Mouse (Mus musculus): ENCODE measurements around the gene Rbbp7. TPM values are rescaled to one million over a fixed set of nuclear protein-coding genes. Genes with fewer than 3 reads are reported as not detected.
A peak's percentile ranks its signal among the peaks of the same experiment; 100 is the strongest.

Gene Rbbp7
- polyA plus RNA-seq (2012; ENCODE audit: insufficient read depth, insufficient read length, low replicate concordance, missing spikeins): 220 TPM in 1 of 2 replicates, not detected in the other

- WGBS: 23% methylated on average over 78 of the region's 100 CpGs
Measured at GRCm38 (mm10) chrX:162760115-162760942, at the start of gene Rbbp7. Gene Rbbp7, plus strand, starts transcription at chrX:162760402.

DNA sequence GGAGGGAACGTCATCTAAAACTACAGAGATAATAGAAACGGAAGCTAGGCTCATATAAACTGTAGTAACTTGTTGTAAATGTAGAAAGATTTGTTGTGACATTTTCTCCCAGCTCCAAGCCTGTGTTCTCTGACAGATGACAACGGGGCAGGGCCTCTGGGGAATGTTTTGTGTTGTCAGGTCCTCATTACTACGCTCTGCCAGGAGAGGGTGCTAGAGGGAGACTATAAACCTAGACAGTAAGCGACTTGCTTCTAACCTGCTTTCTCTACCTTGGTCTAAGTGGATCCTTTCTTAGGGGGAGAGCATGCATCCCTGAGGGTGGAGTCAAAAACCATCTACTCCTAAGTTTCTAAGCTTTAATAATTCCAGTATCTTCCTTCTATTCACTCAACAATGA is 42.4 kb upstream of the Rbbp7 start:
- TF ChIP-seq POLR2A (IDR thresholded peaks at IDR 0.05; ENCODE audit: insufficient read depth, low read depth, low read length): no peak
- 24% methylated on average over 5 of the region's 5 CpGs for WGBS
- no peak overlapping the region for H3K4me3 ChIP-seq (ENCODE audit: insufficient read depth, low read depth, low read length)
- no peaks in the 10 kb centered on the region for H3K4me1 ChIP-seq (ENCODE audit: control insufficient read depth, insufficient read depth, low read length)
- H3K27ac ChIP-seq (ENCODE audit: insufficient read depth, low read depth, low read length): no peak overlapping the region

More at GRCm38 (mm10) chrX:162760115-162760942, at the start of gene Rbbp7:
- Histone ChIP-seq H3K4me1 (ENCODE audit: control insufficient read depth, insufficient read depth, low read length) (peaks cover 5% of the 10 kb centered on the region), H3K27ac (ENCODE audit: insufficient read depth, low read depth, low read length) (peak within 1 kb of the TSS; percentile 84), H3K4me3 (ENCODE audit: insufficient read depth, low read depth, low read length) (peak within 1 kb of the TSS; percentile 76)
- TF ChIP-seq POLR2A (IDR thresholded peaks at IDR 0.05; ENCODE audit: insufficient read depth, low read depth, low read length) (peak; percentile 45; the same call in 1 of the 2 replicates), CTCF (IDR thresholded peaks at IDR 0.05; ENCODE audit: insufficient read depth, low read depth, low read length) (no peak)

GRCm38 (mm10) chrX:162719615-162720014 is 40.6 kb upstream of the Rbbp7 start:
- Histone ChIP-seq H3K4me3 (ENCODE audit: insufficient read depth, low read depth, low read length) (no peak overlapping the region), H3K4me1 (ENCODE audit: control insufficient read depth, insufficient read depth, low read length) (no peaks in the 10 kb centered on the region)
- WGBS: 49% methylated on average over 2 of the region's 2 CpGs

DNA sequence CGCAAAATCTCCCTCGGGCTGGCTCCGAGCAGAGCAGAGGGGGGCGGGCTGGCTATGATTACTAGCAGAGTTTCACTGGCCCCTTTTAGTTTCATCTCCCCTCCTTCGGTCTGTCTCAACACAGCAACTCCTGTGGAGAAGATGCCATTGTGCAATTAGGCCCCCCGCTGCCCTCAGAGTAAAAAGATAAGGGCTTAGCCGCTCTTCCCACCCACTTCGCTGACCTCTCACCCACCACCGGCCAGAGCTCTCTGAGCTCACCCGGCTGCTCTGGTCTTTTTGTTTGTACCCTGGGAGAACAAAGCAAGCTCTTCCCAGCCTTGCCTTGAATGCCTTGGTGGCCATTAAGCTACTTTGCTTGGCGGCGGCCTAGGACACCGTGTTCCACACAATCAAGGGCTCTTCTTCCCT is 32.8 kb upstream of the Rbbp7 start:
- Histone ChIP-seq H3K27ac (ENCODE audit: insufficient read depth, low read depth, low read length) (no peak overlapping the region; the same call in 1 of the 2 replicates), H3K4me3 (ENCODE audit: insufficient read depth, low read depth, low read length) (no peak overlapping the region), H3K4me1 (ENCODE audit: control insufficient read depth, insufficient read depth, low read length) (peaks cover 6% of the 10 kb centered on the region; the same call in 1 of the 2 replicates)
- WGBS: 49% methylated on average over 13 of the region's 13 CpGs
- TF ChIP-seq CTCF (IDR thresholded peaks at IDR 0.05; ENCODE audit: insufficient read depth, low read depth, low read length) (no peak), POLR2A (IDR thresholded peaks at IDR 0.05; ENCODE audit: insufficient read depth, low read depth, low read length) (no peak)

More at GRCm38 (mm10) chrX:162719615-162720014, 40.6 kb upstream of the Rbbp7 start:
- no peak for TF ChIP-seq CTCF (IDR thresholded peaks at IDR 0.05; ENCODE audit: insufficient read depth, low read depth, low read length)
- TF ChIP-seq POLR2A (IDR thresholded peaks at IDR 0.05; ENCODE audit: insufficient read depth, low read depth, low read length): no peak
- no peak overlapping the region for H3K27ac ChIP-seq (ENCODE audit: insufficient read depth, low read depth, low read length)

DNA sequence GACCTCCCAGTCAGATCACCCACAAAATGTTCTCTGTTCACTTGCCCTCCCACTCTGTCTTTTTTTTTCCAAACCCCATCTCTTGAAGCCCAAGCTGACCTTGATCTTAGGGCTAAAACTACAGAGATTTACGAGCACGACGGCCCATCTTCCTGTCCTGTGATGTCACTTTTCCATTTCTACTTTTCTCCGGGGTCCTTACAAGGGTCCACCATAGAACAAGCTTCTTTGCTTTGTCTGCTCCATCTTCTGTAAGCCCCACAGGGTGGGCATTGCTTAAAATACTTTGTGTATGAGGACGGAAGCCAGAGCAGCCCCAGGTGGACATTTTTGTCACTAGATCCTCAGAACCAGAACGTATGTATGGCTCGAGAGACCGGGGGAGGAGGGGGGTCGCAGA is 32.4 kb upstream of the Rbbp7 start:
- Histone ChIP-seq H3K4me3 (ENCODE audit: insufficient read depth, low read depth, low read length) (no peak overlapping the region), H3K27ac (ENCODE audit: insufficient read depth, low read depth, low read length) (no peak overlapping the region), H3K4me1 (ENCODE audit: control insufficient read depth, insufficient read depth, low read length) (peaks cover 6% of the 10 kb centered on the region; the same call in 1 of the 2 replicates)
- WGBS: 60% methylated on average over 9 of the region's 9 CpGs
- TF ChIP-seq CTCF (IDR thresholded peaks at IDR 0.05; ENCODE audit: insufficient read depth, low read depth, low read length) (no peak), POLR2A (IDR thresholded peaks at IDR 0.05; ENCODE audit: insufficient read depth, low read depth, low read length) (no peak)

DNA sequence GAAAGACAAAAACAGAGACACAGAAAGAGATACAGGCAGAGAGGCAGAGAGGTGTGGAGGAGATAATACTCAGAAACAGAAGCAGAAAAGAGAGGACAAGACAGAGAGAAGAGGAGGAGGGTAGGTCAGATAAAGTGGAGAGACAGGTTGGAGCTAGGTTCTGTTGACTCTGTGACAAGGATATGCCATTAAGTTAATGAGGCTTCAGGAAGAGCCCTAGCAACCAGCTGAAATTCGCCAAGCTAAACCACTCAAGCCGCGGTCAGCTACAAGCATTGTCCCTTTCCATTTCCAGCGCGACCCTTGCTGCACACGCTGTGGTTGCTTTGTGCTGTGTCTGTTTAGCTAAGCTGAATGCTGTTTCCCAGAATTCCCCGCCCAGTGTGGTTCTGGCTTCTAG is 32.0 kb upstream of the Rbbp7 start:
- Histone ChIP-seq H3K27ac (ENCODE audit: insufficient read depth, low read depth, low read length) (no peak overlapping the region), H3K4me1 (ENCODE audit: control insufficient read depth, insufficient read depth, low read length) (peaks cover 6% of the 10 kb centered on the region; the same call in 1 of the 2 replicates), H3K4me3 (ENCODE audit: insufficient read depth, low read depth, low read length) (no peak overlapping the region)
- 45% methylated on average over 7 of the region's 7 CpGs for WGBS
- no peak for TF ChIP-seq CTCF (IDR thresholded peaks at IDR 0.05; ENCODE audit: insufficient read depth, low read depth, low read length)
- no peak for TF ChIP-seq POLR2A (IDR thresholded peaks at IDR 0.05; ENCODE audit: insufficient read depth, low read depth, low read length)

- TF ChIP-seq CTCF (IDR thresholded peaks at IDR 0.05; ENCODE audit: insufficient read depth, low read depth, low read length) (no peak), POLR2A (IDR thresholded peaks at IDR 0.05; ENCODE audit: insufficient read depth, low read depth, low read length) (no peak)
- 90% methylated on average over 4 of the region's 4 CpGs for WGBS
- no peak overlapping the region for H3K27ac ChIP-seq (ENCODE audit: insufficient read depth, low read depth, low read length)
- H3K4me3 ChIP-seq (ENCODE audit: insufficient read depth, low read depth, low read length): no peak overlapping the region
- H3K4me1 ChIP-seq (ENCODE audit: control insufficient read depth, insufficient read depth, low read length): peaks cover 6% of the 10 kb centered on the region; the same call in 1 of the 2 replicates
Measured at GRCm38 (mm10) chrX:162730031-162730430, 30.2 kb upstream of the Rbbp7 start.

DNA sequence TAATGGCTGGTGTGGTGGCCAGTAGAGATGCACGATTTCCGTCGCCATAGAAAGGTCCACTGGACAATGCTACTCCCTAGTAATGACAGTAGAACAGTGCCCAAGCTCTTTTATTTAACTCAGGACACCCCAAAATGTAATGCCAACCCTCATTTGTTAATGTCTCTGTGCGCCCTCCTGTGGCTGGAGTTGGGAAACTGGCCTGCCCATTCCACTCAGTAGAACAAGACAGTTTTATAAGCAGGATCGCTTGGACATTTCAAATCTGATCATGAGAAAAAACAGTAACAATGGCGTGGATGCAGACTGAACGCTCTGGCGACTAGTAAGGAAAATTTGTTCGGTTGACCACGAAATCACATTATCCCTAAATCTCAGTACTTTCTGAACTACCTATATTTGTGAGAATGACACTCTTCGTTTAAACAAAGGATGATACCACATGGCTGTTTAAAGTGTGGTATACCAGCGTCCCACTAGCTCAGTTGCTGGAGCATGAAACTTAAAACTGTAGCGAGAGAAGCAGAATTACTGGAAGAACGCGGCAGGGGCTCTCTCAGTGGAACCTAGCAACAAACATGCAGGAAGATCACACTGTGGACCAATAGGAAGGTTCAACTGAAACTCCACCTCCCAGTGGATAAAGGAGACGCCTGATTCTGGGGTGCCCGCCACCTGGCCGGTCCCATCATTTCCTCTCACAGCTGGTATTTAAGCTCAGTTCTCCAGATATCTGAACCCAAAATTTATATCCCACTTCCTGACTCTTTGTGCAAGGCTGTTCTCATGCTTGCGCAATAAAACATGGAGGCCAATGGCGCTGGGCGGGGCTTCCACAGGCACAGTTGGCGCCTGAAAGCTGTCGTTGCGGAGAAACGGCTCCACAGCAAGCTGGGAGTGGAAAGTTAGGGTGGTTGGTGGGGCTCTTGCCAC is 24.9 kb upstream of the Rbbp7 start:
- peak overlapping the region; percentile 58 for H3K4me3 ChIP-seq (ENCODE audit: insufficient read depth, low read depth, low read length)
- peak overlapping the region; percentile 93 for H3K27ac ChIP-seq (ENCODE audit: insufficient read depth, low read depth, low read length)
- no peaks in the 10 kb centered on the region for H3K4me1 ChIP-seq (ENCODE audit: control insufficient read depth, insufficient read depth, low read length)
- TF ChIP-seq CTCF (IDR thresholded peaks at IDR 0.05; ENCODE audit: insufficient read depth, low read depth, low read length): no peak
- TF ChIP-seq POLR2A (IDR thresholded peaks at IDR 0.05; ENCODE audit: insufficient read depth, low read depth, low read length): no peak
- 16% methylated on average over 25 of the region's 25 CpGs for WGBS

Measured in olfactory bulb, adult 2 months (tissue).